Mouse (Mus musculus) right cerebral cortex, adult 18-20 months (tissue): ENCODE results near the gene Rassf4.
"Not testable (repeated sequence)": the region's sequence is repeated elsewhere in the genome, so short reads cannot be mapped to it uniquely, and the experiment has no call there.

Source experiments
- DNase-seq: peaks from one replicate; pipeline ENCODE4 v3.0.0; 2022; ENCODE audit warnings: mixed read lengths

Rassf4 gene

DNA sequence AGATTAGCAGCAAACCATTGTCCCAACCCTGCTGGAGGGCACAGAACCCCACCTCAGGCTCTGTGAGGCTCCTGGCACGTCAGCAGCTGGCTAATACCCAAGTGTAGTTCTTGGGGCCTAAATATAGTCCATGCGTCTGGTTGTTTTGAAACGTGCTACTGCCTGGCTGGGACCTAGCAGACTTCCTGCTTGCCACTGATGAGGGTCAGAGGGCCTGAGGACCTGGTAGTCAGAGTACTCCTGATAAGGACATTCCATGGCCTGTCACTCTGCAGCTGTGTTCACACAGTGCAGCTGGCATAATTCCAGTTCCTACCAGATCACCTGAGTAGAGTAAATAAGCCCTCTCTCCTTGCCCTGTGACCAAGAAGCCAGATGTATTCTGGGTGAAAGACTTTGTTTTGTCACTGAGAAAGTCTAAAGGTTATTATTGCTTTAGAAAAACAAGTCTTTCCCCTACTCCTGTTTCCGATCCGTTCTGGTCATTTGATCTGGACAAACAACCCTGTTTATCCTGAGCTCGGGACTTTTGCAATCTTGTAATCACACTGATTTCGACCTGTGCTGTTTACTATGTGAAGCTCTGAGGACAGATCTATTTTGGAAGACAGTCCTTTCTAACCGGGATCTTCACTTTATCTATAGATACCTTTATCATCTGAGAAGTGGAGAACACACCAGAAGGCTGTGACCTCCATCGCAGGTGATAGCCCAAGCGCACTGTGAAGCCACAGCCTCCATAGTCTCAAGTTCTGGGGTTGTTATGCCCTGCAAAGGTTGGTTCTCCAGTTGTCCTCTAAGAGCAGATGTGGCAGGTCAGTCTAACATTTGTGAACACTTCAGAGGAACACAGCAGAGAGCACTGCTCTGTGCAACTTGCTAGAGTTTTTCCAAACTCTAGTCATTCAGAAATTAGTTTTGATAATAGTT, 38.2 kb downstream of the Rassf4 start:
- DNase-seq = no peak

DNA sequence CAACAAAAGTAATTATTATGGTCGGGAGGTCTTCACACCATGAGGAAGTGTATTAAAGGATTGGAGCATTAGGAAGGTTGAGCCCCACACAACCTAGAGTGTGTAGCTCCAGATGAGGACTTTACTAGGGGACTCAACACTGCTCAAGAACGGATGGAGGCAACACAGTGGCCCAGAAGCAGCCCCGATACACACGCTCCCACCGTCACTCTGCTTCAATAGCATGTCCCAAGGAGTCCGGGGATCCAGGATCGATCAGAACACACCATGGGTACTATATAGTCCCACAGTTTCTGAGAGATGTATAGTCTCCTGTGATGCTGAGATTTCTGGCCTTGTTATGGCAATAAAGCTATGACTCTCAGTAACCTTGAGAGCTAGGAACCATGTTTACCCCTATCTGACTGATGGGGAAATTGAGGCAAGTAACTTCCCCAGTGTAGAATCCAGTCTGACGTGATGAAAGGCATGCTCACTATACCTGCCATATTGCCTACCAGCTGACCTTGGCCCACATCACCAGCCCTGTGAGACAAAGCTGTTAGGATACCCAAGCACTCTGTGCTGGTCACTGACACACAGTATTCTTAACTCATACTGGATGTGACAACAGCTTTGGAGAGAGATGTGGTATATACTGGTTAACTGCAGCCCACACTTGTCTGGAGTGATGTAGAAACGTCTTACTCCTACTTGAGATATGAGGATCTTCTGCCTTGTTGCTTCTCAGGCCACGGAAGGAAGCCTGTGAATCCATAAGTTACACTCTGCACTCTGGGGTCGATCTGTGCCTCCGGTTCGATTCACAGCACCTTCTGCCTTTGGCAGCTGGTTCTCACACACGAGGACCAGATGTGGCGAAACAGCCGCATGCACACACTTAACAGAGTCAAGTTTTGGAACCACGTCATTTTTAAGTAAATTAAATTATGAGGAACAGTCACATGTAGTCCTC, 39.7 kb downstream of the Rassf4 start:
- no peak for DNase-seq

DNA sequence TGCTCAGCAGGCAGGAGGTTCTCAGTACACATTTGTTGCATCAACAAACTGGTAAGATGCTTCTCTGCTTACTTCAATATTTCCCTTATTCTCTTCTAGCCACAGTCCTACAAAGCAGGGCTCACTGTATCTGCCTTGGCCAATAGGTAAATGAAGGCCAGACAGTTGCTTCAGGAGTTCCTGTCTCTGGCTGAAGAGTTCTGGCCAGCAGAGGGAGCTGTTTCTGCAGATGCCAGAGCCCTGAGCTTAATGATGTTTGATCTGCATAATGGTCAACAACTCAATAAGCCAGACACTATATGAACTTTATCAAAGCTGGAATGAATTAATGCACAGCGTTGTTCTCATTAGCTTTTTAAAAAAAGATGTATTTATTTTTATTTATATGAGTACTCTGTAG, 41.6 kb downstream of the Rassf4 start:
- DNase-seq = peak; percentile 74

DNA sequence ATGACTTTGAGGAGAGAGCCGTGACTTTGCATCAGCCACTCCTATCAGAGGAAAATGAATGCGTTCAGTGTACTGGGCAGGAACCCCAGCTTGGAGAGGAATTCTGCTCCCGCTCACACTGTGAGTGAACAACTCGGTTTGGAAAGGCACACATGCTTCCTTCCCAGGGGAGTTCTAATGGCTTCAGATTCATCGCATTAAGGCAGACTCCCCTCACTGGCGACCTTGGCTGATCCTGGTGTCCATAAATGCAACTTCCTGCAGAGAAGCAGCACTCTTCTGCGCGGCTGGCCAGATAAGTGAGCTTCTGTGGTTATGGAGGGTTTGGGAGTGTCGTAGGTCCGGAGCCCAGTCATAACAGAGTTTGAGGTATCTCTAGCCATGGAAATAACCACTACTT, 44.0 kb downstream of the Rassf4 start:
- no peak for DNase-seq

DNA sequence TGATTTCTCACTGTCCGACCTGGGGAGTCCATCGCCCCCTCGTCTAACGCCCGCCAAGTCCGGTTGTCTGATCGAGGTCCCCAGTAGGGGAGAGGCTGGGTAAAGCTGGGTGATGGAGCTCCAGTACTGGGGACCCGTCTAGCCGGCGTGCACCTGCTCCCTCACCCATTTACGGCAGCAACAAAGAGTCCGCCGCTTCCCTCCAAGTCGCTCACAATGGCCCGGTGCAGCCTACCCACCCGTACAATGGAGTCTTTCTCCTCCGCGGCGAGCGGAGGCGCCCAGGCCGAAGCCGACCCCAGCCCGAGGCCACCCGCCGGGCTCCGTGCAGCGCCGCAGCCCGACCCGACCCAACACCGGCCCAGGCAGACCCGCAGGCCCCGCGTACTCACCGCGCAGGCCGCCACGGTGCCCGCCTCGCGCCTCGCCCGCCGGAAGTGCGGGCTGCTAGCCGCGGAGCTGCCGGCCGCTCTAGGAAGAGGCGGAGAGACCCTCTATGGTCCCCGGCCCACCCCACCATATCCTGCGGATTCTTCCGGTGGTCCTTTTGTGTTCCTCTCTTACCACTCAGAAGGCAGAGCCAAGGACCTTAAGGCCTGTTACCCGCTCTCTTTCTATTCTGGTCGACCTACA, 45.1 kb downstream of the Rassf4 start, which contains the start of gene Zfp422:
Gene Zfp422, minus strand, starts transcription at position 461 of the 633 bp plus-strand sequence.
- peak; percentile 54 for DNase-seq

DNA sequence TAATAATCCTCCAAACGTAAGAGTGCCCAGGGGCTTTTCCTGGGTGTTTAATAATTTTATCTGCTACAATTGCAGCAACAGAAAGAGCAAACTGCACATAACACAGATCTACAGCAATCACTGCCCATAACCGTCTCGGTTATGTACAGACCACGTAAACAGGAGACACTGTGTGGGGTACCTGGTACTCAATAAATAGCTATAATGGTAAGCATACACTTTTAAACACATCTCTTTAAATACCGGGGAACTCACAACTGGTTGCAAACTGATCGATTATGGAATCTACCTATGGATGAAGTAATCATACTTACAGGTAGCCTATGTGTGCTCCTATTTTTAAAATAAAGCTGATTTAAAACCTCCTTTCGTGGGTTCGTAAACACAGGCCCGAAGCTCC, 45.7 kb downstream of the Rassf4 start:
- DNase-seq = no peak

DNA sequence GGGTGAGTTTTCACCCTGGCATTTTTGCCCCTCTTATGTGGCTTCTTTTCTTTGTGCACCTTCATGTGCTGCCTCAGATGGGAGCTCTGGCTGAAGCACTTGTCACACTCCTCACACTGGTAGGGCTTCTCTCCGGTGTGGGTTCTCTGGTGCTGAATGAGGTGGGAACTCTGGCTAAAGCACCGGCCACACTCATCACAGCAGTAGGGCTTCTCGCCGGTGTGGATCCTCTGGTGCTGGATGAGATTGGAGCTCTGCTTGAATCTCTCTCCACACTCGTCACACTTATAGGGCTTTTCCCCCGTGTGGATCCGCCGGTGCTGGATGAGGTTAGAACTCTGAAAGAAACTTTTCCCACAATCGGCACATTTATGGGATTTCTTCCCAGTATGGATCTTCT, 47.3 kb downstream of the Rassf4 start:
- DNase-seq = not testable (repeated sequence)

DNA sequence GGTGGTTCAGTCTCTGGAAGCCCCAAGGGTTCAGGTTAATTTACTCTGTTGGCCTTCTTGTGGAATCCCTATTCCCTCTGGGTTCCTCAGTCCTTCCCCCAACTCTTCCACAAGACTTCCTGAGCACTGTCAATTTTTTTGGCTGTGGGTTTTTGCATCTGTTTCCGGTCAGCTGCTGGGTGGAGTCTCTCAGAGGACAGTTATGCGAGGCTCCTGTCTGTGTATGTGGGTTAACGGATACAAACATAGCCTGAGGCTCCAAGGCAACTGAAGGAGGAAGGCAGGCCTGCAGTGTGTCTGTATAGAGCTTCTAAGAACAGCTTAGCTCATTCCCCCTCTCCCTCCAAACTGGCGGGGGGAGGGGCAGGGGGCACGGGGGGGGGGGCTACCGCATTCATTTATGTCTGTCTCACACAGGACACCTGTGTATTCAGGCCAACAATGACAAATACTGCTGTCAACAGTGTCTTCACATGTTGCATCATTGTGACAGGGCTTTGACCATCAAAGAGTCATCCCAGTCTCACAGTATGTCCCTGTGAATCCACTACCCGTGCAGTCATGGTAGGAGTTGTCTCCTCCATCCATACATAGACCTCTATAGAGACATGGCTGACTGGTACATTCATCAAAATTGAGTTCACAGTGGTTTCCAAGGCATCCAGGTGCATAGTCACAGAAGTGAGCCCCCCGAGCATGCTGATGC, 52.3 kb downstream of the Rassf4 start:
- DNase-seq = no peak

DNA sequence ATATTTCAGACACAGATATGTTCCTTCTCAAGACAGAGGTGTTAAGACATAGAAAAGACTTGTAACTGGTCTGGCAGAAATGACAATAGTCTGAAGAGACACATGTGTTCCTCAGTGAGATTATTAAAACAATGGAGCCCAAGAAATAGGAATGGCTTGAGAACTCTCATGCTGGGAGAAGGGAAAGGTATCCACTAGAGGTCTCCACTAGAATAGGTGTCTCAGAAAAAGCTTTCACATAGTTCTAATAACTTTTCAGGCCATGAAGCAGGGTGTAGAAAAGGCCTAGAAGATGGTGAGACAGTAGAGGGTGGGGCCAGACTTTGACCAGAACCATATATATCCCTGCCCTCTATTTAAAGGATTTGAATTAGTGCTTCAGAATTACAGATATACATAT, 55.7 kb downstream of the Rassf4 start:
- DNase-seq = no peak

DNA sequence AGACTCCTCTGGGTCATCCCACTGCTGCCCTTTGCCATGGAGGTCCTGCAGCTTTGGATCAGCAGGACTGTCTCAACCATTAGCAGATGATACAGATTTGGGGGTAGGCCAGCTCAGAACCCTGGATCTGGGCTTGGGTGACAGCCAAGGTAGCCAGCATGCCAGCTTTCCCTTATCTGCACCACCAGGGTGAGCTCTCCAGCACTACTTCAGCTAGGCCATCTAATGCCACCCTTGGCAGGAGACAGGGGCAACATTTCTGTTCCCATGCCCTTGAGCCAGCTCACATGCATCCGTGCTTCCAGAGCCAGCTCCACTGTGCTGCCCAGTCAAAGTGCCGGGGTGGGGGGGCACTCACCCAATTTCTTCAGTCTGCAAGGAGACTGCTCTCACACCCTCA, 58.0 kb downstream of the Rassf4 start:
- DNase-seq = no peak

DNA sequence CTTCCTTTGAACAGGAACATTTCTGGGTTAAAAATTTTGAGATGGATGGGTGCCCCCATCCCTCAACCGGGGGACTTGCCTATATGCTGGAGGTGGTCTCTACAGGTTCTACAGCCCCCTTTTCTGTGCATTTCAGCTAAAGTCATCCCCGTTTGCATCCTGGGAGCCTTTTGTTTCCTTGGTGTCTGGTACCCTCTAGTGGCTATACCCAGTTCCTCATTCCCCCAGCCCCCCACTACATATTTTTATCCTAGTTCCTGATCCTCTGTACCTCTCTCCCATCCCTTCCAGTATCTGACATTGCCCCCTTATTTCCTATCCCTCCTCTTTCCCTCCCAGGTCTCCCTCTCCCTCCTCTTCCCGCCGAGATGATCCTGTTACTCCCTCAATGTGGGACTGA, 66.5 kb downstream of the Rassf4 start:
- no peak for DNase-seq

DNA sequence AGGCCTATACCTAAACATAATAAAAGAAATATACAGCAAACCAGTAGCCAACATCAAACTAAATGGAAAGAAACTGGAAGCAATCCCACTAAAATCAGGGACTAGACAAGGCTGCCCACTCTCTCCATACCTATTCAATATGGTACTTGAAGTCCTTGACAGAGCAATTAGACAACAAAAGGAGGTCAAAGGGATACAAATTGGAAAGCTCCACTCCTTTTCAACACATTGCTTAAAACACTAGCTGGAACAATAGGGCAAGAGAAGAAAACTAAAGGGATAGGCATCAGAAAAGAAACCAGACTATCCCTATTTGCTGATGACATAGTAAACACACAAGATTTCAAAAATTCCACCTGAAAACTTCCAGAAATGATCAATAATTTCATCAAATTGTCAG, 72.8 kb downstream of the Rassf4 start:
- not testable (repeated sequence) for DNase-seq

DNA sequence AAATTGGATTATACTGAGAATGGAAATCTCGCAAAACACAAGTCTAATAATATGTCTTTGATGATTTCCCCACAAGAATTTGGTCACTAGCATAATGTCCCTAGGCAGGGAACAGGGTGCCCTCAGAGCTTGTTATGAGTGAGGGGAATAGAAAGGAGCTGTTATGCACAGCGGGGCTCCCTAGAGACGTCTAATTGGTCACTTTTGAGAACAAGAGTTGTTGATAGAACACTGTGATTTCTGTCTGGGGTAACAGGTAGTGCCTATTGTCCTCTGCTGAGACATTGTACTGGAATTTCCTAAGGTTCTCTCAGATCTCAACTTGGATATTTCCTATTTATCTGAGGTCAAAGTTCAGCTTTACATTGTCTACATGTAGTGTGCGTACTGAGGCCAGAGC, 89.7 kb downstream of the Rassf4 start, which contains the start of gene Olfr215:
Gene Olfr215, minus strand, starts transcription at position 101 of the 400 bp plus-strand sequence.
- DNase-seq = no peak
